Mouse (Mus musculus): ENCODE measurements around the gene Tstd2. TPM values are rescaled to one million over a fixed set of nuclear protein-coding genes. Genes with fewer than 3 reads are reported as not detected.

Tstd2 gene
- total and polyA plus RNA-seq, 3 experiments = 15.8 to 54.6 (median 51.5) TPM

- ATAC-seq (ENCODE audit: extremely low read depth, insufficient number of reproducible peaks, low FRiP score, poor library complexity, severe bottlenecking) (no peak), DNase-seq (ENCODE audit: low spot score) (no peak)
- TF ChIP-seq GATA1 (IDR thresholded peaks at IDR 0.05; ENCODE audit: borderline replicate concordance, low read length) (no peak), POLR2AphosphoS5 (IDR thresholded peaks at IDR 0.05; ENCODE audit: insufficient replicate concordance, low read depth, low read length) (no peak), TAL1 (conservative IDR thresholded peaks at IDR 0.05; ENCODE audit: low read depth, low read length) (no peak), GATA2 (IDR thresholded peaks at IDR 0.05; ENCODE audit: borderline replicate concordance, low read depth, low read length) (no peak), CTCF (IDR thresholded peaks at IDR 0.05; ENCODE audit: low read depth, low read length) (no peak)
- H3K4me1 ChIP-seq (ENCODE audit: insufficient read depth, low read depth, low read length) = no peaks in the 10 kb centered on the region
- H3K4me3 ChIP-seq (ENCODE audit: low read depth, low read length) = no peak overlapping the region
- H3K27me3 ChIP-seq (ENCODE audit: insufficient read depth, low read length) = no peaks in the 10 kb centered on the region
- H3K36me3 ChIP-seq (replicated peaks) = no peaks in the 10 kb centered on the region
- no peaks in the 10 kb centered on the region for H3K9me3 ChIP-seq (replicated peaks)
Observed at GRCm38 (mm10) chr4:46082555-46082954, 55.9 kb downstream of the Tstd2 start.

DNA sequence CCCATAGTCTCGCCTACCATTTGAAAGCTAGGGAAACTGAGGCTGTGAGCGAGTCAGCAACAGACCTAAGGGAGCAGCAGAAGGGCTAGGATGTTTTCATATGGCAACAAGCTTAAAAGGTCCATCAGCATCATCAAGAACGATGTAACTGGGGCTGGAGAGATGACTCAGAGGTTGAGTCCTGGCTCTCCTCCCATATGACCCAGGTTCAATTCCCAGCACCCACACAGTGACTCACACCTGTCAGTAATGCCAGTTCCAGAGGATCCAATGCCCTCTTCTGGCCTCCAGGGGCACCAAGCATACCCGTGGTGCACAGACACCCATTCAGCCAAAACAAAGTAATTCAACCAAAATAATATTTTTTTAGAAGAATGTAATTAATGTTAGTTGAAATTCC lies 58.2 kb downstream of the Tstd2 start:
- H3K36me3 ChIP-seq (replicated peaks) = no peaks in the 10 kb centered on the region
- DNase-seq (ENCODE audit: low spot score) (no peak), ATAC-seq (ENCODE audit: extremely low read depth, insufficient number of reproducible peaks, low FRiP score, poor library complexity, severe bottlenecking) (no peak)
- H3K4me1 ChIP-seq (ENCODE audit: insufficient read depth, low read depth, low read length) = no peaks in the 10 kb centered on the region
- H3K9me3 ChIP-seq (replicated peaks) = no peaks in the 10 kb centered on the region
- H3K27me3 ChIP-seq (ENCODE audit: insufficient read depth, low read length) = no peaks in the 10 kb centered on the region
- TF ChIP-seq GATA1 (IDR thresholded peaks at IDR 0.05; ENCODE audit: borderline replicate concordance, low read length) (no peak), CTCF (IDR thresholded peaks at IDR 0.05; ENCODE audit: low read depth, low read length) (no peak), GATA2 (IDR thresholded peaks at IDR 0.05; ENCODE audit: borderline replicate concordance, low read depth, low read length) (no peak), TAL1 (conservative IDR thresholded peaks at IDR 0.05; ENCODE audit: low read depth, low read length) (no peak), POLR2AphosphoS5 (IDR thresholded peaks at IDR 0.05; ENCODE audit: insufficient replicate concordance, low read depth, low read length) (no peak)
- H3K4me3 ChIP-seq (ENCODE audit: low read depth, low read length) = no peak overlapping the region

DNA sequence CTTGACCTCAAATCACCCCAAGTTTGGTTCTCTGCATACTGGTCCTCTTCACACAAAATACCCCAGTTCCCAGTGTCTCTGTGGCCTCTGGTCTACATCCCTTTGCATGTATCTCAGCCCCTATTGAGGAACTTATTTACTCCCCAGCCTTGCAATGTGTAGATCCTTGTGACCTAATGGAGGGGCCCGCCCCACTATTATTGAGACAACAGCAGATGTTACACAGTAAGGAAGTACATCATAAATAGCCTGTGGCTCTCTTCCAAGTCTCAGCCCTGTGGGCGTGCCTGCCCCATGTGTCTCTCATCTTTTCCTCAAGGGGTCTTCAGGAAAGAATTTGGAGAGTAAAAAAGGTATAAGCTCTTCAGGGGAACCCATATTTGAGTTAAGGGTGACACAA lies 61.6 kb downstream of the Tstd2 start:
- no peaks in the 10 kb centered on the region for H3K36me3 ChIP-seq (replicated peaks)

GRCm38 (mm10) chr4:46075664-46076063 lies 62.8 kb downstream of the Tstd2 start:
- Histone ChIP-seq H3K4me1 (ENCODE audit: insufficient read depth, low read depth, low read length) (no peaks in the 10 kb centered on the region), H3K36me3 (replicated peaks) (no peaks in the 10 kb centered on the region), H3K27me3 (ENCODE audit: insufficient read depth, low read length) (no peaks in the 10 kb centered on the region), H3K4me3 (ENCODE audit: low read depth, low read length) (no peak overlapping the region), H3K9me3 (replicated peaks) (no peaks in the 10 kb centered on the region)
- ATAC-seq (ENCODE audit: extremely low read depth, insufficient number of reproducible peaks, low FRiP score, poor library complexity, severe bottlenecking) = no peak
- no peak for TF ChIP-seq POLR2AphosphoS5 (IDR thresholded peaks at IDR 0.05; ENCODE audit: insufficient replicate concordance, low read depth, low read length)
- no peak for TF ChIP-seq TAL1 (conservative IDR thresholded peaks at IDR 0.05; ENCODE audit: low read depth, low read length)
- no peak for TF ChIP-seq GATA1 (IDR thresholded peaks at IDR 0.05; ENCODE audit: borderline replicate concordance, low read length)
- no peak for TF ChIP-seq CTCF (IDR thresholded peaks at IDR 0.05; ENCODE audit: low read depth, low read length)
- no peak for TF ChIP-seq GATA2 (IDR thresholded peaks at IDR 0.05; ENCODE audit: borderline replicate concordance, low read depth, low read length)
- DNase-seq (ENCODE audit: low spot score) = no peak

More for the DNA sequence above, 61.6 kb downstream of the Tstd2 start:
- TF ChIP-seq CTCF (IDR thresholded peaks at IDR 0.05; ENCODE audit: low read depth, low read length) (no peak), GATA1 (IDR thresholded peaks at IDR 0.05; ENCODE audit: borderline replicate concordance, low read length) (no peak), POLR2AphosphoS5 (IDR thresholded peaks at IDR 0.05; ENCODE audit: insufficient replicate concordance, low read depth, low read length) (no peak), TAL1 (conservative IDR thresholded peaks at IDR 0.05; ENCODE audit: low read depth, low read length) (no peak), GATA2 (IDR thresholded peaks at IDR 0.05; ENCODE audit: borderline replicate concordance, low read depth, low read length) (no peak)
- Histone ChIP-seq H3K27me3 (ENCODE audit: insufficient read depth, low read length) (no peaks in the 10 kb centered on the region), H3K9me3 (replicated peaks) (no peaks in the 10 kb centered on the region), H3K4me3 (ENCODE audit: low read depth, low read length) (no peak overlapping the region), H3K4me1 (ENCODE audit: insufficient read depth, low read depth, low read length) (no peaks in the 10 kb centered on the region)
- DNase-seq (ENCODE audit: low spot score) (no peak), ATAC-seq (ENCODE audit: extremely low read depth, insufficient number of reproducible peaks, low FRiP score, poor library complexity, severe bottlenecking) (no peak)

DNA sequence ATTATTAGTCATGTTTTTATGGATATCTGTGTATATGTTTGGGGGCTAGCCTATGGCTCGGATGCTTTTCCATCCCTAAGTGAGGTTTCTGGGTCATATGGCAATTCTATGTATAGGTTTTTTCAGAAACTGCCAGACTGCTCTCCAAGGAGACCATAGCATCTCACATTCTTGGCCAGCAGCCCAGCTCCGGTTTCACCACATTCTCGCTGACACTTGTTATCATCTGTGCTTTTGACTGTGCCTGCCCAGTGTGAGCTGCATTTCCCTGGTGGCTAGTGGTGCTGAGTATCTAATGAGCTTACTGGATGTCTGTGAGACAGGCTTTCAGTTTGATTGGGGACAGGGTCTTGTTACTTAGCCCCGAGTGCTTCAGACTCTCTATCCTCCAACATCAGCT lies 64.8 kb downstream of the Tstd2 start:
- no peak for TF ChIP-seq TAL1 (conservative IDR thresholded peaks at IDR 0.05; ENCODE audit: low read depth, low read length)
- TF ChIP-seq GATA1 (IDR thresholded peaks at IDR 0.05; ENCODE audit: borderline replicate concordance, low read length) = no peak
- H3K36me3 ChIP-seq (replicated peaks) = no peaks in the 10 kb centered on the region
- no peaks in the 10 kb centered on the region for H3K27me3 ChIP-seq (ENCODE audit: insufficient read depth, low read length)
- no peak overlapping the region for H3K4me3 ChIP-seq (ENCODE audit: low read depth, low read length)
- no peak for ATAC-seq (ENCODE audit: extremely low read depth, insufficient number of reproducible peaks, low FRiP score, poor library complexity, severe bottlenecking)
- no peak for DNase-seq (ENCODE audit: low spot score)
- no peaks in the 10 kb centered on the region for H3K9me3 ChIP-seq (replicated peaks)
- H3K4me1 ChIP-seq (ENCODE audit: insufficient read depth, low read depth, low read length) = no peaks in the 10 kb centered on the region

GRCm38 (mm10) chr4:46072631-46073030 lies 65.9 kb downstream of the Tstd2 start:
- Histone ChIP-seq H3K9me3 (replicated peaks) (no peaks in the 10 kb centered on the region), H3K27me3 (ENCODE audit: insufficient read depth, low read length) (no peaks in the 10 kb centered on the region), H3K4me1 (ENCODE audit: insufficient read depth, low read depth, low read length) (no peaks in the 10 kb centered on the region), H3K36me3 (replicated peaks) (no peaks in the 10 kb centered on the region), H3K4me3 (ENCODE audit: low read depth, low read length) (no peak overlapping the region)
- DNase-seq (ENCODE audit: low spot score) (no peak), ATAC-seq (ENCODE audit: extremely low read depth, insufficient number of reproducible peaks, low FRiP score, poor library complexity, severe bottlenecking) (no peak)
- TF ChIP-seq CTCF (IDR thresholded peaks at IDR 0.05; ENCODE audit: low read depth, low read length) (no peak), GATA1 (IDR thresholded peaks at IDR 0.05; ENCODE audit: borderline replicate concordance, low read length) (no peak), GATA2 (IDR thresholded peaks at IDR 0.05; ENCODE audit: borderline replicate concordance, low read depth, low read length) (no peak), POLR2AphosphoS5 (IDR thresholded peaks at IDR 0.05; ENCODE audit: insufficient replicate concordance, low read depth, low read length) (no peak)
